Comparison of ENCODE assay signal across 9 mouse cellular contexts in genomic region chr19:44835931-44836861, GRCm38 (mm10).
A peak's percentile ranks its signal among the peaks of the same experiment; 100 is the strongest.
DNase-seq lines count a peak whose midpoint lies in the region; ATAC-seq and TF ChIP-seq lines count a peak whose summit lies in the region.
"Had no signal": no experiment of that assay in that cellular context is flagged by ENCODE, and none has a peak within 500 bp of the region (broad histone marks: within the 10 kb centered on the region; RNA-seq: fewer than 3 reads in every experiment).

No protein-coding gene starts in this region.

- H3K4me2 ChIP-seq in kidney, postnatal 0 days (ENCODE audit: low read length): peak overlapping the region; percentile 67
- H3K4me2 ChIP-seq in heart, embryonic 14.5 days (ENCODE audit: low read length): peak overlapping the region; percentile 93
- H3K4me2 ChIP-seq in liver, embryonic 14.5 days (ENCODE audit: low read depth): peak overlapping the region; percentile 43
- H3K4me2 ChIP-seq in stomach, embryonic 15.5 days: peak overlapping the region; percentile 94

- peak overlapping the region; percentile 35 for H3K4me3 ChIP-seq in kidney, postnatal 0 days (replicated peaks; ENCODE audit: low read depth, low read length)
- H3K4me3 ChIP-seq in heart, embryonic 14.5 days (ENCODE audit: control insufficient read depth in 1 of 2, insufficient read depth in 1 of 2, low read depth in 1 of 2, low read length in 2 of 2): peak overlapping the region; percentile 40 to 60
- peak overlapping the region in 1 of 2 experiments; percentile 1; a peak in 2 of 4 replicates for H3K4me3 ChIP-seq in liver, embryonic 14.5 days (ENCODE audit: insufficient read depth in 1 of 2, low read depth in 2 of 2, low read length in 2 of 2)
- H3K4me3 ChIP-seq in stomach, embryonic 15.5 days (replicated peaks): peak overlapping the region; percentile 46

- H3K27me3 ChIP-seq in kidney, postnatal 0 days (ENCODE audit: insufficient read depth, low read length): peaks cover 14% of the 10 kb centered on the region
- H3K27me3 ChIP-seq in heart, embryonic 14.5 days (ENCODE audit: control insufficient read depth, insufficient read depth, low read length): peaks cover 89% of the 10 kb centered on the region
- peaks cover 63% of the 10 kb centered on the region for H3K27me3 ChIP-seq in liver, embryonic 14.5 days (ENCODE audit: control insufficient read depth, insufficient read depth, low read length)
- H3K27me3 ChIP-seq in stomach, embryonic 15.5 days (replicated peaks): peaks cover 88% of the 10 kb centered on the region

- 0 out of 2 replicates have a peak, but pooled peaks have one; percentile 13 for ATAC-seq in kidney, postnatal 0 days (replicated peaks; ENCODE audit: low FRiP score, low read depth)
- peak; percentile 9; the same call in 1 of the 2 replicates for ATAC-seq in heart, embryonic 14.5 days (ENCODE audit: insufficient number of reproducible peaks, insufficient read depth, low FRiP score, low read depth)
- no peak for ATAC-seq in liver, embryonic 14.5 days (ENCODE audit: insufficient read depth)
- 0 out of 2 replicates have a peak, but pooled peaks have one; percentile 37 for ATAC-seq in stomach, embryonic 15.5 days (ENCODE audit: insufficient read depth, low FRiP score, low read depth)

- H3K27ac ChIP-seq in kidney, postnatal 0 days: peak overlapping the region; percentile 66; the same call in 1 of the 2 replicates
- H3K27ac ChIP-seq in heart, embryonic 14.5 days (replicated peaks in 1 of 2; ENCODE audit: control insufficient read depth in 1 of 2, insufficient read depth in 1 of 2, low read depth in 2 of 2, low read length in 2 of 2): no peak overlapping the region
- H3K27ac ChIP-seq in liver, embryonic 14.5 days: no peak overlapping the region
- H3K27ac ChIP-seq in stomach, embryonic 15.5 days: no peak overlapping the region
- H3K27ac ChIP-seq: macrophage had no signal

- peaks cover 26% of the 10 kb centered on the region for H3K4me1 ChIP-seq in kidney, postnatal 0 days (replicated peaks; ENCODE audit: insufficient read depth, low read length)
- H3K4me1 ChIP-seq in heart, embryonic 14.5 days (ENCODE audit: control insufficient read depth in 2 of 2, insufficient read depth in 2 of 2, low read length in 2 of 2): peaks cover 3 to 25% of the 10 kb centered on the region in 2 experiments
- no peaks in the 10 kb centered on the region for H3K4me1 ChIP-seq in liver, embryonic 14.5 days (replicated peaks; ENCODE audit: control insufficient read depth in 2 of 2, insufficient read depth in 2 of 2, low read length in 1 of 2)
- peaks cover 19% of the 10 kb centered on the region for H3K4me1 ChIP-seq in stomach, embryonic 15.5 days

- H3K9ac ChIP-seq in kidney, postnatal 0 days (ENCODE audit: low read depth, low read length): peak overlapping the region; percentile 50; the same call in 1 of the 2 replicates
- peak overlapping the region; percentile 51 for H3K9ac ChIP-seq in heart, embryonic 14.5 days (ENCODE audit: low read length)
- no peak overlapping the region for H3K9ac ChIP-seq in liver, embryonic 14.5 days (replicated peaks)
- no peak overlapping the region; the same call in 1 of the 2 replicates for H3K9ac ChIP-seq in stomach, embryonic 15.5 days

- no peak for TF ChIP-seq CTCF in kidney, postnatal 0 days (IDR thresholded peaks at IDR 0.05; ENCODE audit: low read depth)
- TF ChIP-seq CTCF in liver, embryonic 14.5 days (IDR thresholded peaks at IDR 0.05; ENCODE audit: low read depth): no peak

- 4% methylated on average over 67 of the region's 71 CpGs for WGBS in kidney, postnatal 0 days
- under 1% methylated on average over 68 of the region's 71 CpGs for WGBS in heart, embryonic 14.5 days
- WGBS in liver, embryonic 14.5 days (ENCODE audit: insufficient replicate concordance): 2% methylated on average over 71 of the region's 71 CpGs
- WGBS in stomach, embryonic 15.5 days: 1% methylated on average over 66 of the region's 71 CpGs

- H3K9me3 ChIP-seq in kidney, postnatal 0 days (replicated peaks; ENCODE audit: low read length): no peaks in the 10 kb centered on the region
- no peaks in the 10 kb centered on the region for H3K9me3 ChIP-seq in heart, embryonic 14.5 days (ENCODE audit: control insufficient read depth, low read length)
- H3K9me3 ChIP-seq in liver, embryonic 14.5 days (ENCODE audit: control insufficient read depth, low read length): no peaks in the 10 kb centered on the region
- H3K9me3 ChIP-seq in stomach, embryonic 15.5 days: no peaks in the 10 kb centered on the region

- H3K36me3 ChIP-seq in kidney, postnatal 0 days (ENCODE audit: insufficient read depth, low read length): no peaks in the 10 kb centered on the region
- H3K36me3 ChIP-seq in heart, embryonic 14.5 days (ENCODE audit: control insufficient read depth, insufficient read depth, low read length): no peaks in the 10 kb centered on the region
- no peaks in the 10 kb centered on the region for H3K36me3 ChIP-seq in liver, embryonic 14.5 days (replicated peaks; ENCODE audit: control insufficient read depth, insufficient read depth, low read depth)
- no peaks in the 10 kb centered on the region for H3K36me3 ChIP-seq in stomach, embryonic 15.5 days

- TF ChIP-seq EP300 in liver, embryonic 14.5 days (IDR thresholded peaks at IDR 0.05; ENCODE audit: low read depth): no peak

- peak; percentile 52 for DNase-seq in kidney, postnatal 0 days (ENCODE audit: low spot score)
- DNase-seq in kidney, adult 18-20 months: no peak
- peak; percentile 17 to 24 for DNase-seq in cerebellum, postnatal 14 days
- no peak for DNase-seq in liver, embryonic 14.5 days (ENCODE audit: low read depth in 3 of 3, low spot score in 3 of 3)
- DNase-seq in thymus, postnatal 14 days: no peak
- no peak for DNase-seq in adrenal gland, postnatal 10 days

Comparison
In these comparisons a context has a peak if more than half of its experiments do, and no peak if none do; other contexts are left out.
1. DNase-seq: peak in kidney, postnatal 0 days (single experiment) and cerebellum, postnatal 14 days (2 of 2); none in kidney, adult 18-20 months (single experiment), liver, embryonic 14.5 days (0 of 3), thymus, postnatal 14 days (single experiment) and adrenal gland, postnatal 10 days (single experiment).
2. H3K4me2 ChIP-seq: peak in every context shown above with its lines; median percentile 94 in stomach, embryonic 15.5 days; 93 in heart, embryonic 14.5 days; 67 in kidney, postnatal 0 days; 43 in liver, embryonic 14.5 days.
3. H3K9ac ChIP-seq: peak in kidney, postnatal 0 days (single experiment) and heart, embryonic 14.5 days (single experiment); none in liver, embryonic 14.5 days (single experiment) and stomach, embryonic 15.5 days (single experiment).